Mouse (Mus musculus) lung, postnatal 25 days (tissue): ENCODE measurements at regions not wholly inside any gene's neighbourhood (a gene's known extent, or its start where the extent isn't known, plus 50 kb on each side); places are given as distances from the start of the nearest gene placed in this dataset.

ENCODE experiments used
- DNase-seq: peaks from one replicate; pipeline ENCODE4 v3.0.0; 2022; ENCODE audit warnings: low spot score

GRCm38 (mm10) chr3:40179726-40180317, 351.3 kb upstream of the Intu start:
- no peak for DNase-seq

- no peak for DNase-seq
These were observed 345.3 kb upstream of the Intu start for GRCm38 (mm10) chr3:40185597-40186320.

GRCm38 (mm10) chr3:40189529-40189928, 341.6 kb upstream of the Intu start:
- no peak for DNase-seq

- DNase-seq = no peak
These were observed 341.1 kb upstream of the Intu start for GRCm38 (mm10) chr3:40190024-40190423.

- DNase-seq = no peak
These were observed 330.9 kb upstream of the Intu start for GRCm38 (mm10) chr3:40200174-40200573.

GRCm38 (mm10) chr3:40206326-40206725, 324.8 kb upstream of the Intu start:
- DNase-seq = no peak

GRCm38 (mm10) chr3:40211793-40212192, 319.3 kb upstream of the Intu start:
- no peak for DNase-seq

GRCm38 (mm10) chr3:40226772-40227171, 304.3 kb upstream of the Intu start:
- no peak for DNase-seq

GRCm38 (mm10) chr3:40243499-40244101, 287.5 kb upstream of the Intu start:
- no peak for DNase-seq

- no peak for DNase-seq
These were observed 276.7 kb upstream of the Intu start for GRCm38 (mm10) chr3:40254376-40254775.

GRCm38 (mm10) chr3:40262536-40262935, 268.6 kb upstream of the Intu start:
- no peak for DNase-seq

- no peak for DNase-seq
These were observed 263.6 kb upstream of the Intu start for GRCm38 (mm10) chr3:40267514-40267913.

GRCm38 (mm10) chr3:40282926-40283325, 248.2 kb upstream of the Intu start:
- peak; percentile 0 for DNase-seq

- DNase-seq = no peak
These were observed 244.0 kb upstream of the Intu start for GRCm38 (mm10) chr3:40286959-40287710.

- no peak for DNase-seq
These were observed 234.0 kb upstream of the Intu start for GRCm38 (mm10) chr3:40297120-40297519.

- DNase-seq = no peak
These were observed 210.8 kb upstream of the Intu start for GRCm38 (mm10) chr3:40320319-40320718.

GRCm38 (mm10) chr3:40325872-40326803, 204.9 kb upstream of the Intu start:
- DNase-seq = no peak

GRCm38 (mm10) chr3:40339492-40340030, 191.5 kb upstream of the Intu start:
- no peak for DNase-seq

- no peak for DNase-seq
These were observed 176.0 kb upstream of the Intu start for GRCm38 (mm10) chr3:40355103-40355502.

- no peak for DNase-seq
These were observed 162.7 kb upstream of the Intu start for GRCm38 (mm10) chr3:40368421-40368820.

- DNase-seq = no peak
These were observed 159.7 kb upstream of the Intu start for GRCm38 (mm10) chr3:40371411-40371810.
